Mouse (Mus musculus): ENCODE results near the gene Tnfrsf13b. TPM values are rescaled to one million over a fixed set of nuclear protein-coding genes. Genes with fewer than 3 reads are reported as not detected.
"Not testable (repeated sequence)": the region's sequence is repeated elsewhere in the genome, so short reads cannot be mapped to it uniquely, and the experiment has no call there.

Tnfrsf13b gene
- total and polyA plus RNA-seq, 3 experiments = 0.25 to 4.4 (median 0.70) TPM

- 80% methylated on average over 1 of the region's 1 CpGs for whole genome bisulfite sequencing
- Histone ChIP-seq H3K4me1 (ENCODE audit: control insufficient read depth, insufficient read depth, low read length) (peaks cover 2% of the 10 kb centered on the region; the same call in 1 of the 2 replicates), H3K4me3 (no peak overlapping the region), H3K36me3 (ENCODE audit: control insufficient read depth, insufficient read depth, low read length) (no peaks in the 10 kb centered on the region), H3K9ac (ENCODE audit: low read depth, low read length) (no peak overlapping the region), H3K27me3 (ENCODE audit: control insufficient read depth, insufficient read depth, low read length) (no peaks in the 10 kb centered on the region), H3K27ac (no peak overlapping the region), H3K79me2 (replicated peaks; ENCODE audit: control insufficient read depth, insufficient read depth, low read length) (peaks cover 5% of the 10 kb centered on the region)
- intact Hi-C loops (cut with DNase I) = loop anchor here (5.0 to 10.0 kb wide), 3 partner anchors 231 to 316 kb away; partner anchors contain the start of genes Map2k3 and Mapk7
- TF ChIP-seq CTCF (IDR thresholded peaks at IDR 0.05) = no peak
- no peak for TF ChIP-seq POLR2A (IDR thresholded peaks at IDR 0.05; ENCODE audit: insufficient read depth, low read depth, low read length)
- TF ChIP-seq EP300 (IDR thresholded peaks at IDR 0.05; ENCODE audit: insufficient read depth, low read depth, low read length) = no peak
- DNase-seq = no peak
Measured at GRCm38 (mm10) chr11:61176321-61176720, 49.8 kb downstream of the Tnfrsf13b start.

GRCm38 (mm10) chr11:61180361-61180760 lies 53.8 kb downstream of the Tnfrsf13b start:
- no peak for DNase-seq
- TF ChIP-seq EP300 (IDR thresholded peaks at IDR 0.05; ENCODE audit: insufficient read depth, low read depth, low read length) = no peak
- TF ChIP-seq POLR2A (IDR thresholded peaks at IDR 0.05; ENCODE audit: insufficient read depth, low read depth, low read length) = no peak
- no peak for TF ChIP-seq CTCF (IDR thresholded peaks at IDR 0.05)

DNA sequence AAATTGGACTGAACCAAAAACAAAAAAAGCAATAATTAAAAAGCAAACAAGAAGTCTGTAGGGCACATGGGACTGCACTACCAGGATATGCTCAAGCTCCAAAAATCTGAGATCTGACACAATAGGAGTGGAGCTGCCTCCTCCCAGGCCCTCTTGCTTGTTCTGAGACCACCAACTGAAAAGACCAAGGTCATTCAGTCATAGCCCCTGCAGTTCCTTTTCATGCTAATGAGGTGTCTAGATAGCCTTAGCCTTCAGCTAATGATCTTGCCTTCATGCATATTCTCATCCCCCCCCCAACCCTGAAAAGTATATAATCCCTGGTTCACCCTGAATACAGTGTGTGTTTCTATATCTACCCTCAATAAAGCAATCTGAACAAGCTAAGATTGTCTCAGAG lies 55.1 kb downstream of the Tnfrsf13b start:
- no peak overlapping the region for H3K4me3 ChIP-seq
- DNase-seq = no peak
- intact Hi-C loops (cut with DNase I) = no loop called here
- no peak overlapping the region for H3K9ac ChIP-seq (ENCODE audit: low read depth, low read length)
- no peaks in the 10 kb centered on the region for H3K79me2 ChIP-seq (replicated peaks; ENCODE audit: control insufficient read depth, insufficient read depth, low read length)
- H3K36me3 ChIP-seq (ENCODE audit: control insufficient read depth, insufficient read depth, low read length) = no peaks in the 10 kb centered on the region
- no peaks in the 10 kb centered on the region for H3K27me3 ChIP-seq (ENCODE audit: control insufficient read depth, insufficient read depth, low read length)
- H3K27ac ChIP-seq = no peak overlapping the region
- no peaks in the 10 kb centered on the region for H3K4me1 ChIP-seq (ENCODE audit: control insufficient read depth, insufficient read depth, low read length)
- no peak for TF ChIP-seq CTCF (IDR thresholded peaks at IDR 0.05)
- no peak for TF ChIP-seq EP300 (IDR thresholded peaks at IDR 0.05; ENCODE audit: insufficient read depth, low read depth, low read length)
- no peak for TF ChIP-seq POLR2A (IDR thresholded peaks at IDR 0.05; ENCODE audit: insufficient read depth, low read depth, low read length)

More at GRCm38 (mm10) chr11:61180361-61180760, 53.8 kb downstream of the Tnfrsf13b start:
- no peaks in the 10 kb centered on the region for H3K79me2 ChIP-seq (replicated peaks; ENCODE audit: control insufficient read depth, insufficient read depth, low read length)
- intact Hi-C loops (cut with DNase I) = no loop called here
- no peaks in the 10 kb centered on the region; the same call in 1 of the 2 replicates for H3K4me1 ChIP-seq (ENCODE audit: control insufficient read depth, insufficient read depth, low read length)
- no peaks in the 10 kb centered on the region for H3K27me3 ChIP-seq (ENCODE audit: control insufficient read depth, insufficient read depth, low read length)
- H3K9ac ChIP-seq (ENCODE audit: low read depth, low read length) = no peak overlapping the region
- WGBS = 80% methylated on average over 3 of the region's 3 CpGs
- H3K4me3 ChIP-seq = no peak overlapping the region
- no peaks in the 10 kb centered on the region for H3K36me3 ChIP-seq (ENCODE audit: control insufficient read depth, insufficient read depth, low read length)
- H3K27ac ChIP-seq = no peak overlapping the region

DNA sequence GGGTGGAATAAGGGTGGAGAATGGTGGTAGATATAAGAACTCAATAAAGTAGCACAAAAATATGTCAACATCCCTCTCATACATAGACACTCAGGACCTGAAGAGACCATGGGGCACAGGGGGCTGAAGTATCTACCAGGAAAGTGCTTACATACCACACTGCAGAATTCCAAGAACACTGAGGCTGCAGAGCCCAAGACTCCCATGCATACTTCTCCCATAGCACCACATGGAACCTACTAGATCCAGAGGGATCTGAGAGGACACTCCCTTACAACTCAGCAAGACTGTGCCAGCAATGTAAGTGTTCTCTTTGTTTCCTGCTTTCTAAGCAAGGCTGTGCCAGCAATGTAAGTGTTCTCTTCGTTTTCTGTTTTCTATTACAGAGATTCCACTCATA lies 57.3 kb downstream of the Tnfrsf13b start:
- WGBS = 62% methylated on average over 1 of the region's 1 CpGs
- no peaks in the 10 kb centered on the region for H3K79me2 ChIP-seq (replicated peaks; ENCODE audit: control insufficient read depth, insufficient read depth, low read length)
- no peak for DNase-seq
- no peak overlapping the region for H3K9ac ChIP-seq (ENCODE audit: low read depth, low read length)
- H3K4me1 ChIP-seq (ENCODE audit: control insufficient read depth, insufficient read depth, low read length) = no peaks in the 10 kb centered on the region
- H3K27me3 ChIP-seq (ENCODE audit: control insufficient read depth, insufficient read depth, low read length) = no peaks in the 10 kb centered on the region
- TF ChIP-seq POLR2A (IDR thresholded peaks at IDR 0.05; ENCODE audit: insufficient read depth, low read depth, low read length) (no peak), EP300 (IDR thresholded peaks at IDR 0.05; ENCODE audit: insufficient read depth, low read depth, low read length) (no peak), CTCF (IDR thresholded peaks at IDR 0.05) (no peak)
- no peak overlapping the region for H3K4me3 ChIP-seq
- no peaks in the 10 kb centered on the region for H3K36me3 ChIP-seq (ENCODE audit: control insufficient read depth, insufficient read depth, low read length)
- H3K27ac ChIP-seq = no peak overlapping the region
- intact Hi-C loops (cut with DNase I) = no loop called here

DNA sequence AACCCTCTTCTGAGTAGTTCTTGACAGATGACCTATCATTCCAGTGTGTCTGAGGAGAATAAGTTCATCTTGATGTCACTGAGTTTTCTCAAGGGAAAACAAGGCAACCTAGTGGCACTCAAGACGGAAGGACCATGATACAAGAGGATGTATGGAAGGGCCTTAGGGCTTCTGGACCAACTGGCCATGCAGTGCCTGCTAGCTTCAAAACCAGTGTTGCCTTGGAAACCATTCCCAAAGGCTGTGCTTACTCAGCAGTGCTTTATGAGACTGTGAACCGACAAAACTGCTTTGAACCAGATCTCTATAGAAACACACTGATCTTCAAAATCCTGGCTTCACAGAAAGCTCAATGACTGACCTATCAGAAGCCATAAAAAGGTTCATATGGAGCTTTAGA lies 64.2 kb downstream of the Tnfrsf13b start:
- Histone ChIP-seq H3K27me3 (ENCODE audit: control insufficient read depth, insufficient read depth, low read length) (no peaks in the 10 kb centered on the region), H3K79me2 (replicated peaks; ENCODE audit: control insufficient read depth, insufficient read depth, low read length) (no peaks in the 10 kb centered on the region), H3K4me3 (no peak overlapping the region), H3K27ac (no peak overlapping the region), H3K36me3 (ENCODE audit: control insufficient read depth, insufficient read depth, low read length) (no peaks in the 10 kb centered on the region), H3K9ac (ENCODE audit: low read depth, low read length) (no peak overlapping the region), H3K4me1 (ENCODE audit: control insufficient read depth, insufficient read depth, low read length) (no peaks in the 10 kb centered on the region; the same call in 1 of the 2 replicates)
- no peak for TF ChIP-seq CTCF (IDR thresholded peaks at IDR 0.05)
- TF ChIP-seq POLR2A (IDR thresholded peaks at IDR 0.05; ENCODE audit: insufficient read depth, low read depth, low read length) = no peak
- TF ChIP-seq EP300 (IDR thresholded peaks at IDR 0.05; ENCODE audit: insufficient read depth, low read depth, low read length) = no peak
- no peak for DNase-seq
- intact Hi-C loops (cut with DNase I) = loop anchor here (5.0 to 10.0 kb wide), 3 partner anchors 147 to 524 kb away; no protein-coding TSS in a partner anchor
- 67% methylated on average over 2 of the region's 2 CpGs for WGBS

GRCm38 (mm10) chr11:61192123-61192522 lies 65.6 kb downstream of the Tnfrsf13b start:
- not testable (repeated sequence) for H3K9ac ChIP-seq (ENCODE audit: low read depth, low read length); H3K27me3 ChIP-seq (ENCODE audit: control insufficient read depth, insufficient read depth, low read length); DNase-seq; H3K4me3 ChIP-seq; H3K36me3 ChIP-seq (ENCODE audit: control insufficient read depth, insufficient read depth, low read length); H3K79me2 ChIP-seq (replicated peaks; ENCODE audit: control insufficient read depth, insufficient read depth, low read length); H3K27ac ChIP-seq; H3K4me1 ChIP-seq (ENCODE audit: control insufficient read depth, insufficient read depth, low read length)
- WGBS = 89% methylated on average over 7 of the region's 10 CpGs
- intact Hi-C loops (cut with DNase I) = loop anchor here (2.0 to 10.0 kb wide), 4 partner anchors 145 to 523 kb away; partner anchors contain the start of gene B9d1

Measured in heart, adult 2 months (tissue).